Mouse (Mus musculus): ENCODE results near the gene Reep3.

GRCm38 (mm10) chr10:67000136-67000535 is 96.6 kb downstream of the Reep3 start:
- no peak for TF ChIP-seq CTCF (IDR thresholded peaks at IDR 0.05; ENCODE audit: borderline replicate concordance, control insufficient read depth, extremely low read depth, insufficient read depth, low read length, poor library complexity)
- TF ChIP-seq POLR2A (IDR thresholded peaks at IDR 0.05; ENCODE audit: control insufficient read depth, extremely low read depth, insufficient read depth, low read length, poor library complexity): no peak
